Mouse (Mus musculus) small intestine, adult 2 months (tissue): ENCODE data around the gene Mymk. TPM values are rescaled to one million over a fixed set of nuclear protein-coding genes. Genes with fewer than 3 reads are reported as not detected.

ENCODE experiments used
- H3K27ac ChIP-seq: fragments of 200-500 bp; 2 replicates; pipeline ENCODE4 v1.5.1; 2012; ENCODE audit warnings: low read depth, low read length, control low read depth, inconsistent platforms; ENCODE audit not compliant: insufficient read depth
- H3K27me3 ChIP-seq: fragments of 200-500 bp; 2 replicates; pipeline ENCODE4 v1.6.1; 2012; ENCODE audit warnings: mild to moderate bottlenecking, moderate library complexity, low read length, inconsistent platforms; ENCODE audit not compliant: control insufficient read depth, insufficient read depth
- H3K36me3 ChIP-seq: fragments of 200-500 bp; 2 replicates; pipeline ENCODE4 v1.6.1; 2012; ENCODE audit warnings: mild to moderate bottlenecking, low read length, control low read depth, inconsistent platforms; ENCODE audit not compliant: control insufficient read depth, insufficient read depth
- H3K4me1 ChIP-seq: fragments of 200-500 bp; 2 replicates; pipeline ENCODE4 v1.6.1; 2012; ENCODE audit warnings: low read length, inconsistent platforms, mixed read lengths; ENCODE audit not compliant: control insufficient read depth, insufficient read depth, insufficient read length
- H3K4me3 ChIP-seq: fragments of 200-500 bp; 2 replicates; pipeline ENCODE4 v1.5.1; 2012; ENCODE audit warnings: low read depth, mild to moderate bottlenecking, control low read depth, inconsistent platforms, low read length, moderate library complexity
- CTCF ChIP-seq: fragments of 200-500 bp; IDR thresholded peaks from 2 replicates; pipeline ENCODE4 v1.5.1; 2012; ENCODE audit warnings: low read depth, mild to moderate bottlenecking, control low read depth, inconsistent platforms, low read length, moderate library complexity, mixed read lengths; ENCODE audit not compliant: insufficient replicate concordance, insufficient read length; ENCODE audit errors: extremely low read depth
- POLR2A ChIP-seq: fragments of 200-500 bp; IDR thresholded peaks from 2 replicates; pipeline ENCODE4 v1.6.1; 2012; ENCODE audit warnings: low read depth, mild to moderate bottlenecking, control low read depth, inconsistent platforms, low read length, moderate library complexity
- WGBS: fragments of 180-500 bp; shearing (Covaris S2); methylation state at CpG from one replicate; pipeline ENCODE4 v1.1.7; 2018; 5-methylcytosine and 5-hydroxymethylcytosine counted together
- polyA plus RNA-seq: library from polyadenylated mRNA; depleted of rRNA; stranded (reverse); fragments of >200 nt; gene quantifications from 2 replicates; pipeline ENCODE4 v1.2.3, GENCODE M21; 2012

The Mymk gene
- polyA plus RNA-seq, 1 experiment: not detected

- TF ChIP-seq CTCF: no peak
- TF ChIP-seq POLR2A: no peak
- Histone ChIP-seq H3K27me3 (no peaks in the 10 kb centered on the region), H3K36me3 (no peaks in the 10 kb centered on the region), H3K27ac (no peak within 1 kb of the TSS), H3K4me1 (no peaks in the 10 kb centered on the region), H3K4me3 (peak within 1 kb of the TSS; percentile 25)
- WGBS: 2% methylated on average over 10 of the region's 10 CpGs
Measured at GRCm38 (mm10) chr2:27079152-27079584, 7.2 kb upstream of the Mymk start, which contains the start of gene Adamtsl2. Gene Adamtsl2 (plus strand): TSS chr2:27079379.

DNA sequence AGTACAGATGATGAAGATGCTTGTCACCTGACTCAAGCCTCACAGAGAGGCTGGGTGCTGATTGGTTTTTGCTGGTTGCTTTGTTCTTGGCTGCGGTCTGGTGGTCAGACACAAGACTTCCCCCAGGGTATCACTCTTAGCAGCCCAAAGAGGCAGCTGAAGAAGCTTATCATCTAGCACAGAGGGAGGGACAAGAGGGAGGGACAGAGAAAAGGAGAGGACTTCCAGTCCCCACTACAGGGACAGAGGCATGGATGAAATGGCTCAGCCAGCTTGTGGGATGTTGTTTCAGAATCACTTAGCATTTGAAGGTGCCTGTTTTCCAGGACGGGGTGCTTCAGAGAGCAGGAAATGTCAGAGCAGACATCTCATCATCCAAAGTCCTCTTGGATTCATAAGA lies 6.3 kb upstream of the Mymk start:
- no peaks in the 10 kb centered on the region for H3K36me3 ChIP-seq
- no peaks in the 10 kb centered on the region for H3K4me1 ChIP-seq
- no peak for TF ChIP-seq POLR2A
- no peak for TF ChIP-seq CTCF
- 31% methylated on average over 2 of the region's 2 CpGs for WGBS
- H3K4me3 ChIP-seq: no peak overlapping the region
- H3K27me3 ChIP-seq: no peaks in the 10 kb centered on the region
- no peak overlapping the region for H3K27ac ChIP-seq

DNA sequence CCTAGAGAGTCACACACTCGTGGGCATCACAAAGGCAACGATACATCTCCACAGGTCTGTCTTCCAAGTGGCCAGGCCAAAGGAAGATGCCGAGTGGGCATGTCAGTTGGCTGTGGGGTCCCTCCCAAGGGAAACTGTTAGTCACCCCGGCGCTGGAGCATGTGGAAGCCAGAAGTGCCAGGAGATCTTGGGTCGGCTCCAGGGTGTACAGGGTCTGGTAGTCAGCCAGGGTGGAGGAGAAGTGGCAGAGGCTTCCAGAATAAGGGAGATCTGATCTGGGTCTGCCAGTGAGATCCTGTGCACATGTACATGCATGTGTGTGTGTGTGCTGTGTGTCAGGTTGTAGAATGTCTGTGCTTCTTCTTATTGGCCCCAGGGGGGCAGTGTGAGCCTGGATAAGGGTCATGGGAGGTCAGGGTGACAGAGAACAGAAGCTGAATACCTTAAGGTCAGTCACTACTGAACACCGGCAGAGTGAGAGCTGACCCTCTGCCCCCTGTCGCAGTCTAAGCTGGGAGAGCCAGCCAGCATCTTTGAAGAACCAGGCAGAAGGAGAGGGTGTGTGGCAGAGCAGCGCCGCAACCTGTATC lies 5.8 kb upstream of the Mymk start:
- H3K27ac ChIP-seq: no peak overlapping the region
- no peaks in the 10 kb centered on the region for H3K4me1 ChIP-seq
- 61% methylated on average over 10 of the region's 10 CpGs for WGBS
- H3K36me3 ChIP-seq: no peaks in the 10 kb centered on the region
- TF ChIP-seq CTCF (no peak), POLR2A (no peak)
- H3K4me3 ChIP-seq: no peak overlapping the region
- no peaks in the 10 kb centered on the region for H3K27me3 ChIP-seq

- no peak for TF ChIP-seq POLR2A
- peak; percentile 60; the same call in 1 of the 2 replicates for TF ChIP-seq CTCF
- Histone ChIP-seq H3K36me3 (no peaks in the 10 kb centered on the region), H3K4me3 (no peak overlapping the region), H3K27ac (no peak overlapping the region), H3K4me1 (no peaks in the 10 kb centered on the region), H3K27me3 (no peaks in the 10 kb centered on the region)
- 52% methylated on average over 3 of the region's 3 CpGs for WGBS
Measured at GRCm38 (mm10) chr2:27075485-27075884, 3.5 kb upstream of the Mymk start.

GRCm38 (mm10) chr2:27074804-27075203 lies 2.8 kb upstream of the Mymk start:
- Histone ChIP-seq H3K27me3 (no peaks in the 10 kb centered on the region), H3K36me3 (no peaks in the 10 kb centered on the region), H3K27ac (no peak overlapping the region), H3K4me1 (no peaks in the 10 kb centered on the region), H3K4me3 (no peak overlapping the region)
- WGBS: 68% methylated on average over 4 of the region's 4 CpGs
- no peak for TF ChIP-seq CTCF
- no peak for TF ChIP-seq POLR2A

- no peak overlapping the region for H3K4me3 ChIP-seq
- no peaks in the 10 kb centered on the region for H3K36me3 ChIP-seq
- WGBS: 66% methylated on average over 4 of the region's 4 CpGs
- no peak for TF ChIP-seq CTCF
- TF ChIP-seq POLR2A: no peak
- no peaks in the 10 kb centered on the region for H3K4me1 ChIP-seq
- H3K27ac ChIP-seq: no peak overlapping the region
- no peaks in the 10 kb centered on the region for H3K27me3 ChIP-seq
Measured at GRCm38 (mm10) chr2:27073407-27073806, 1.4 kb upstream of the Mymk start.

DNA sequence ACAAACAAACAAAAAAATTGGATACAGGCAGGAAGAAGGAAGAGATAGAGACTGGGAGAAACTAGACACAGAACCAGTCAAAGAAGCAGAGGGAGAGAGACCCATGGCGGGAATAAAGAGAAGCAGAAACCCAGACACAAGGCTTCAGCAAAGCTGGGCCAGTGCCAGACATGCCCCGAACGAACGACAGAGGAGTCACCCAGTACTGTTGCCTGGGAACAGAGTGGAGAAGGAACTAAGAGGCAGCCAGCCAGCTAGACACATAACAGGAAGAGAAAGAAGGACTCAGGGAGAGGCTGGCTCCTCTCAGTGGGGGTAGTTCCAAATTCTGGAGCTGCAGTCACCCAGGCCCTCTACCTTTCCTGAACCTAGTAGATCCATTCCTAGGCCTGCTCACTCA lies 842 bp downstream of the Mymk start:
- TF ChIP-seq POLR2A (no peak), CTCF (no peak)
- no peaks in the 10 kb centered on the region for H3K27me3 ChIP-seq
- H3K36me3 ChIP-seq: no peaks in the 10 kb centered on the region
- H3K4me3 ChIP-seq: no peak overlapping the region
- WGBS: 14% methylated on average over 4 of the region's 4 CpGs
- H3K27ac ChIP-seq: no peak overlapping the region
- H3K4me1 ChIP-seq: no peaks in the 10 kb centered on the region

- H3K27me3 ChIP-seq: no peaks in the 10 kb centered on the region
- no peaks in the 10 kb centered on the region for H3K4me1 ChIP-seq
- H3K27ac ChIP-seq: no peak overlapping the region
- whole genome bisulfite sequencing: 68% methylated on average over 2 of the region's 2 CpGs
- no peak overlapping the region for H3K4me3 ChIP-seq
- no peaks in the 10 kb centered on the region for H3K36me3 ChIP-seq
- no peak for TF ChIP-seq POLR2A
- TF ChIP-seq CTCF: no peak
Measured at GRCm38 (mm10) chr2:27070247-27070813, 1.6 kb downstream of the Mymk start.
